Mouse (Mus musculus) MEL (cell line): ENCODE data around the gene Tmem98.

Experiments used
- BHLHE40 ChIP-seq: IDR thresholded peaks from 2 replicates; pipeline ENCODE4 v1.6.1; 2012; ENCODE audit warnings: low read depth, mild to moderate bottlenecking, inconsistent platforms, low read length, improper control_type of control experiment, borderline replicate concordance
- GABPA ChIP-seq: IDR thresholded peaks from 2 replicates; pipeline ENCODE4 v1.6.1; 2012; ENCODE audit warnings: low read depth, mild to moderate bottlenecking, inconsistent platforms, low read length, improper control_type of control experiment, moderate library complexity
- KAT2A ChIP-seq: conservative IDR thresholded peaks from 2 replicates; pipeline ENCODE4 v1.6.1; 2012; ENCODE audit warnings: low read depth, low read length, improper control_type of control experiment, inconsistent platforms
- MXI1 ChIP-seq: IDR thresholded peaks from 2 replicates; pipeline ENCODE4 v1.6.1; 2011; ENCODE audit warnings: mild to moderate bottlenecking, low read depth, low read length, improper control_type of control experiment
- MYC ChIP-seq: IDR thresholded peaks from 2 replicates; pipeline ENCODE4 v1.6.1; 2011; ENCODE audit warnings: low read depth, mild to moderate bottlenecking, low read length, improper control_type of control experiment, moderate library complexity
- POLR2A ChIP-seq, 2 experiments: IDR thresholded peaks; 2 replicates each; pipeline ENCODE4 v1.6.1; 2011 to 2012; ENCODE audit warnings: low read length in 2 of 2, mild to moderate bottlenecking in 2 of 2, control low read depth in 1 of 2, improper control_type of control experiment in 1 of 2, low read depth in 1 of 2, moderate library complexity in 1 of 2; ENCODE audit not compliant: control insufficient read depth in 1 of 2, insufficient read depth in 1 of 2, poor library complexity in 1 of 2

DNA sequence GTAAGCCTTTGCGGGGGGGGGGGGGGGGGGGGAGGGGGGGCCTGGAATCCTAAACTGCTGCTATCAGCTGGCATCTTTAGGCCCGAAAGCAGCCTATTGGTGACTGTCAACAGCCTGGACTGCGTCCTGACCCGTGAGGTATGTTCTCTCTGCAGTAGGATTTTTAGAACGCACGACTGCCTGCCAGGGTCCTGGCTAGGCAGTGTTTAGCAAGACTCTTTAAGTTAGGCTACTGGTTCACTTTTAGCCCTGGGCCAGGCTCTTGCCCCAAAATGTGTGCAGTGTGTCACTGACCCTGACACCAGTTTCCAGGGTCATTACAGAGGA is 346 bp upstream of the Tmem98 start:
- no peak for TF ChIP-seq KAT2A
- no peak for TF ChIP-seq MXI1
- TF ChIP-seq GABPA: no peak
- no peak for TF ChIP-seq MYC
- TF ChIP-seq POLR2A (IDR thresholded peaks at IDR 0.05; ENCODE audit: control insufficient read depth in 1 of 2, insufficient read depth in 1 of 2, low read depth in 1 of 2, low read length in 2 of 2, poor library complexity in 1 of 2): no peak
- TF ChIP-seq BHLHE40: no peak
